Mouse (Mus musculus): ENCODE measurements around the gene Pde3a.

Pde3a gene

GRCm38 (mm10) chr6:141328071-141328470 lies 79.0 kb downstream of the Pde3a start:
- no peak for DNase-seq (ENCODE audit: low spot score)

GRCm38 (mm10) chr6:141331464-141331863 lies 82.4 kb downstream of the Pde3a start:
- DNase-seq (ENCODE audit: low spot score), result no peak

- no peak for DNase-seq (ENCODE audit: low spot score)
These were observed 83.6 kb downstream of the Pde3a start for GRCm38 (mm10) chr6:141332613-141333165.

- DNase-seq (ENCODE audit: low spot score), result no peak
These were observed 84.2 kb downstream of the Pde3a start for GRCm38 (mm10) chr6:141333245-141333644.

GRCm38 (mm10) chr6:141335878-141336277 lies 86.8 kb downstream of the Pde3a start:
- no peak for DNase-seq (ENCODE audit: low spot score)

GRCm38 (mm10) chr6:141336438-141336837 lies 87.4 kb downstream of the Pde3a start:
- no peak for DNase-seq (ENCODE audit: low spot score)

GRCm38 (mm10) chr6:141337673-141338072 lies 88.6 kb downstream of the Pde3a start:
- no peak for DNase-seq (ENCODE audit: low spot score)

- DNase-seq (ENCODE audit: low spot score), result no peak
These were observed 92.3 kb downstream of the Pde3a start for GRCm38 (mm10) chr6:141341385-141341784.

GRCm38 (mm10) chr6:141347870-141348269 lies 98.8 kb downstream of the Pde3a start:
- DNase-seq (ENCODE audit: low spot score), result no peak

- DNase-seq (ENCODE audit: low spot score), result no peak
These were observed 99.5 kb downstream of the Pde3a start for GRCm38 (mm10) chr6:141348542-141348941.

GRCm38 (mm10) chr6:141350261-141350660 lies 101.2 kb downstream of the Pde3a start:
- no peak for DNase-seq (ENCODE audit: low spot score)

- DNase-seq (ENCODE audit: low spot score), result no peak
These were observed 103.2 kb downstream of the Pde3a start for GRCm38 (mm10) chr6:141352277-141352676.

- DNase-seq (ENCODE audit: low spot score), result no peak
These were observed 114.6 kb downstream of the Pde3a start for GRCm38 (mm10) chr6:141363664-141364063.

GRCm38 (mm10) chr6:141367037-141367436 lies 118.0 kb downstream of the Pde3a start:
- DNase-seq (ENCODE audit: low spot score), result no peak

- no peak for DNase-seq (ENCODE audit: low spot score)
These were observed 123.6 kb downstream of the Pde3a start for GRCm38 (mm10) chr6:141372697-141373096.

- DNase-seq (ENCODE audit: low spot score), result no peak
These were observed 125.5 kb downstream of the Pde3a start for GRCm38 (mm10) chr6:141374469-141375057.

GRCm38 (mm10) chr6:141375155-141375554 lies 126.1 kb downstream of the Pde3a start:
- no peak for DNase-seq (ENCODE audit: low spot score)

- DNase-seq (ENCODE audit: low spot score), result no peak
These were observed 131.9 kb downstream of the Pde3a start for GRCm38 (mm10) chr6:141380927-141381326.

- DNase-seq (ENCODE audit: low spot score), result no peak
These were observed 132.4 kb downstream of the Pde3a start for GRCm38 (mm10) chr6:141381473-141381872.

- no peak for DNase-seq (ENCODE audit: low spot score)
These were observed 132.9 kb downstream of the Pde3a start for GRCm38 (mm10) chr6:141381881-141382370.

GRCm38 (mm10) chr6:141388104-141388503 lies 139.0 kb downstream of the Pde3a start:
- DNase-seq (ENCODE audit: low spot score), result no peak

GRCm38 (mm10) chr6:141395926-141396325 lies 146.9 kb downstream of the Pde3a start:
- DNase-seq (ENCODE audit: low spot score), result no peak

- no peak for DNase-seq (ENCODE audit: low spot score)
These were observed 150.3 kb downstream of the Pde3a start for GRCm38 (mm10) chr6:141399411-141399810.

GRCm38 (mm10) chr6:141403943-141404342 lies 154.9 kb downstream of the Pde3a start:
- no peak for DNase-seq (ENCODE audit: low spot score)

Data from left cerebral cortex, adult 11 months (tissue).